Mouse (Mus musculus) cerebellum, adult 2 months (tissue): ENCODE data around the gene Stk31.

ENCODE experiments used
- CTCF ChIP-seq: fragments of 200-500 bp; IDR thresholded peaks from 2 replicates; pipeline ENCODE4 v1.5.1; 2011; ENCODE audit warnings: low read depth, mild to moderate bottlenecking, control low read depth, low read length, moderate library complexity, borderline replicate concordance; ENCODE audit not compliant: insufficient read depth
- POLR2A ChIP-seq: fragments of 200-500 bp; IDR thresholded peaks from 2 replicates; pipeline ENCODE4 v1.6.1; 2011; ENCODE audit warnings: low read length, control low read depth, borderline replicate concordance; ENCODE audit not compliant: insufficient read depth

- no peak for TF ChIP-seq CTCF
- TF ChIP-seq POLR2A: no peak
These were observed 27.2 kb upstream of the Stk31 start for GRCm38 (mm10) chr6:49368212-49368611.
